Comparison of ENCODE assay signal across 31 mouse cellular contexts in genomic region chr2:26560506-26560905, GRCm38 (mm10). TPM values are rescaled to one million over a fixed set of nuclear protein-coding genes. Genes with fewer than 3 reads are reported as not detected.
DNase-seq lines count a peak whose midpoint lies in the region; ATAC-seq and TF ChIP-seq lines count a peak whose summit lies in the region.
"Had no signal": no experiment of that assay in that cellular context is flagged by ENCODE, and none has a peak within 500 bp of the region (broad histone marks: within the 10 kb centered on the region; RNA-seq: fewer than 3 reads in every experiment).

No protein-coding gene starts in this region.

- H3K36me3 ChIP-seq in heart, embryonic 10.5 days, result no peaks in the 10 kb centered on the region
- no peaks in the 10 kb centered on the region for H3K36me3 ChIP-seq in heart, embryonic 12.5 days
- no peaks in the 10 kb centered on the region for H3K36me3 ChIP-seq in kidney, adult 2 months (ENCODE audit: control insufficient read depth, insufficient read depth, low read length)
- no peaks in the 10 kb centered on the region for H3K36me3 ChIP-seq in limb, embryonic 10.5 days
- H3K36me3 ChIP-seq: embryonic facial prominence, embryonic 13.5 days; forebrain, embryonic 12.5 days; hindbrain, embryonic 13.5 days; limb, embryonic 12.5 days; liver, embryonic 13.5 days; neural tube, embryonic 15.5 days had no signal

- ATAC-seq in heart, embryonic 12.5 days (ENCODE audit: insufficient number of reproducible peaks, low FRiP score), result no peak
- ATAC-seq: CD4-positive, CD25-positive, alpha-beta regulatory T cell, adult 4 months had no signal

- no peak for TF ChIP-seq POLR2A in kidney, adult 2 months (IDR thresholded peaks at IDR 0.05; ENCODE audit: low read depth, low read length)

- WGBS in heart, embryonic 10.5 days, result 74% methylated on average over 5 of the region's 5 CpGs
- WGBS in heart, embryonic 12.5 days, result 76% methylated on average over 5 of the region's 5 CpGs
- WGBS in kidney, adult 2 months, result 75% methylated on average over 5 of the region's 5 CpGs
- WGBS in limb, embryonic 10.5 days, result 91% methylated on average over 5 of the region's 5 CpGs

- peaks cover 33% of the 10 kb centered on the region for H3K4me1 ChIP-seq in heart, embryonic 10.5 days
- H3K4me1 ChIP-seq in heart, embryonic 12.5 days (replicated peaks), result peaks cover 20% of the 10 kb centered on the region
- no peaks in the 10 kb centered on the region; the same call in 1 of the 2 replicates for H3K4me1 ChIP-seq in kidney, adult 2 months (ENCODE audit: control insufficient read depth, insufficient read depth, low read length)
- H3K4me1 ChIP-seq in limb, embryonic 10.5 days, result peaks cover 22% of the 10 kb centered on the region

- H3K27me3 ChIP-seq in heart, embryonic 10.5 days (ENCODE audit: insufficient read depth, poor library complexity, severe bottlenecking), result 0 out of 2 replicates have a peak, but pooled peaks cover 4% of the 10 kb centered on the region
- no peaks in the 10 kb centered on the region; the same call in 1 of the 2 replicates for H3K27me3 ChIP-seq in heart, embryonic 12.5 days (replicated peaks)
- no peaks in the 10 kb centered on the region for H3K27me3 ChIP-seq in kidney, adult 2 months (replicated peaks; ENCODE audit: control insufficient read depth, insufficient read depth, low read length)
- H3K27me3 ChIP-seq in limb, embryonic 10.5 days (ENCODE audit: low read depth, poor library complexity, severe bottlenecking), result no peaks in the 10 kb centered on the region
- H3K27me3 ChIP-seq: embryonic facial prominence, embryonic 13.5 days; forebrain, embryonic 12.5 days; limb, embryonic 12.5 days; liver, embryonic 13.5 days; neural tube, embryonic 15.5 days had no signal

- peak overlapping the region; percentile 48; the same call in 1 of the 2 replicates for H3K27ac ChIP-seq in heart, embryonic 10.5 days
- no peak overlapping the region for H3K27ac ChIP-seq in heart, embryonic 12.5 days (ENCODE audit: poor library complexity, severe bottlenecking)
- no peak overlapping the region for H3K27ac ChIP-seq in kidney, adult 2 months (ENCODE audit: insufficient read depth, low read depth, low read length)
- peak overlapping the region; percentile 17 for H3K27ac ChIP-seq in limb, embryonic 10.5 days
- H3K27ac ChIP-seq: embryonic facial prominence, embryonic 13.5 days; forebrain, embryonic 12.5 days; hindbrain, embryonic 13.5 days; limb, embryonic 12.5 days; liver, embryonic 13.5 days; macrophage; neural tube, embryonic 15.5 days had no signal

- DNase-seq in heart, embryonic 10.5 days (ENCODE audit: low spot score), result no peak
- DNase-seq in kidney, adult 2 months, result peak; percentile 66
- no peak for DNase-seq in kidney, postnatal 14 days
- DNase-seq in kidney, adult 9 months, result peak; percentile 66
- no peak for DNase-seq in limb, embryonic 10.5 days (ENCODE audit: low spot score)
- no peak for DNase-seq in thymus, postnatal 4 days
- no peak for DNase-seq in layer of hippocampus, adult 11-12 months (ENCODE audit: low spot score)
- DNase-seq: adrenal gland, postnatal 14 days; cerebellum, adult 11 months; cerebellum, adult 9-11 months; embryo, embryonic 11 days; gastrocnemius, postnatal 14 days; heart, postnatal 36 days; layer of hippocampus, adult 9-11 months; liver, embryonic 13.5 days; lung, adult 18-20 months; lung, postnatal 10 days; midbrain, embryonic 14.5 days; retina, postnatal 1 day; spleen, adult 18-20 months; thymus, postnatal 14 days had no signal

- no peak for TF ChIP-seq CTCF in kidney, adult 2 months (conservative IDR thresholded peaks at IDR 0.05; ENCODE audit: insufficient read depth, insufficient read length, low read depth, low read length)

- H3K9me3 ChIP-seq in heart, embryonic 10.5 days, result no peaks in the 10 kb centered on the region
- H3K9me3 ChIP-seq in heart, embryonic 12.5 days (replicated peaks), result no peaks in the 10 kb centered on the region
- no peaks in the 10 kb centered on the region for H3K9me3 ChIP-seq in limb, embryonic 10.5 days (replicated peaks)
- H3K9me3 ChIP-seq: embryonic facial prominence, embryonic 13.5 days; forebrain, embryonic 12.5 days; hindbrain, embryonic 13.5 days; limb, embryonic 12.5 days; liver, embryonic 13.5 days; neural tube, embryonic 15.5 days had no signal

- no peak overlapping the region for H3K4me3 ChIP-seq in heart, embryonic 10.5 days
- no peak overlapping the region for H3K4me3 ChIP-seq in heart, embryonic 12.5 days
- no peak overlapping the region for H3K4me3 ChIP-seq in kidney, adult 2 months (ENCODE audit: insufficient read depth, low read depth, low read length)
- no peak overlapping the region for H3K4me3 ChIP-seq in limb, embryonic 10.5 days
- H3K4me3 ChIP-seq: embryonic facial prominence, embryonic 13.5 days; forebrain, embryonic 12.5 days; hindbrain, embryonic 13.5 days; limb, embryonic 12.5 days; liver, embryonic 13.5 days; neural tube, embryonic 15.5 days had no signal

- H3K9ac ChIP-seq in heart, embryonic 12.5 days, result no peak overlapping the region
- H3K9ac ChIP-seq: hindbrain, embryonic 13.5 days; limb, embryonic 12.5 days; liver, embryonic 13.5 days; neural tube, embryonic 15.5 days had no signal

- H3K4me2 ChIP-seq in heart, embryonic 12.5 days, result no peak overlapping the region
- H3K4me2 ChIP-seq: embryonic facial prominence, embryonic 13.5 days; forebrain, embryonic 12.5 days; hindbrain, embryonic 13.5 days; limb, embryonic 12.5 days; liver, embryonic 13.5 days; neural tube, embryonic 15.5 days had no signal

RNA-seq across cellular contexts. Expression of gene Egfl7, which starts 19.3 kb away (rescaled TPM):
- 164 and 186 TPM in 2 replicates for polyA plus RNA-seq in heart, embryonic 10.5 days (2016; fragmentation: Nextera tagmentation; extraction: Ambion mirVana)
- 139 and 146 TPM in 2 replicates for polyA plus RNA-seq in heart, embryonic 12.5 days (2016; fragmentation: Nextera tagmentation; extraction: Ambion mirVana)
- polyA plus RNA-seq in kidney, adult 2 months (2012; rRNA removed), result 297 and 304 TPM in 2 replicates
- 96.5 and 97.2 TPM in 2 replicates for polyA plus RNA-seq in limb, embryonic 10.5 days (2016; fragmentation: Nextera tagmentation; extraction: Ambion mirVana)
- polyA plus RNA-seq: CD4-positive, CD25-positive, alpha-beta regulatory T cell, adult 4 months had no signal

RNA-seq across cellular contexts. Expression of gene Gm20532, which starts 25.9 kb away (rescaled TPM):
- polyA plus RNA-seq in heart, embryonic 10.5 days (2016; fragmentation: Nextera tagmentation; extraction: Ambion mirVana), result not detected in 2 replicates
- polyA plus RNA-seq in heart, embryonic 12.5 days (2016; fragmentation: Nextera tagmentation; extraction: Ambion mirVana), result 0.28 TPM in 1 of 2 replicates, not detected in the other
- not detected in 2 replicates for polyA plus RNA-seq in kidney, adult 2 months (2012; rRNA removed)
- not detected in 2 replicates for polyA plus RNA-seq in limb, embryonic 10.5 days (2016; fragmentation: Nextera tagmentation; extraction: Ambion mirVana)
- polyA plus RNA-seq: CD4-positive, CD25-positive, alpha-beta regulatory T cell, adult 4 months; embryonic facial prominence, embryonic 13.5 days; forebrain, embryonic 12.5 days; heart, embryonic 16.5 days; hindbrain, embryonic 13.5 days; liver, embryonic 13.5 days; midbrain, embryonic 14.5 days; neural tube, embryonic 15.5 days; stomach, embryonic 16.5 days had no signal

RNA-seq across cellular contexts. Expression of gene Agpat2, which starts 43.7 kb away (rescaled TPM):
- 20.4 and 28.9 TPM in 2 replicates for polyA plus RNA-seq in heart, embryonic 10.5 days (2016; fragmentation: Nextera tagmentation; extraction: Ambion mirVana)
- 18.4 and 23.2 TPM in 2 replicates for polyA plus RNA-seq in heart, embryonic 12.5 days (2016; fragmentation: Nextera tagmentation; extraction: Ambion mirVana)
- polyA plus RNA-seq in kidney, adult 2 months (2012; rRNA removed), result 165 and 192 TPM in 2 replicates
- 13.2 and 14.5 TPM in 2 replicates for polyA plus RNA-seq in limb, embryonic 10.5 days (2016; fragmentation: Nextera tagmentation; extraction: Ambion mirVana)

RNA-seq across cellular contexts. Expression of gene Notch1, which starts 44.0 kb away (rescaled TPM):
- polyA plus RNA-seq in heart, embryonic 10.5 days (2016; fragmentation: Nextera tagmentation; extraction: Ambion mirVana), result 13.2 and 16.6 TPM in 2 replicates
- 20.4 TPM in 2 replicates for polyA plus RNA-seq in heart, embryonic 12.5 days (2016; fragmentation: Nextera tagmentation; extraction: Ambion mirVana)
- polyA plus RNA-seq in kidney, adult 2 months (2012; rRNA removed), result 16.1 and 17.7 TPM in 2 replicates
- polyA plus RNA-seq in limb, embryonic 10.5 days (2016; fragmentation: Nextera tagmentation; extraction: Ambion mirVana), result 8.5 and 11.8 TPM in 2 replicates

Comparison
In these comparisons a context has a peak if more than half of its experiments do, and no peak if none do; other contexts are left out.
1. DNase-seq: peak in kidney, adult 2 months (single experiment) and kidney, adult 9 months (single experiment); none in heart, embryonic 10.5 days (single experiment), kidney, postnatal 14 days (single experiment), limb, embryonic 10.5 days (single experiment), thymus, postnatal 4 days (single experiment) and layer of hippocampus, adult 11-12 months (single experiment).
2. H3K27ac ChIP-seq: peak in heart, embryonic 10.5 days (single experiment) and limb, embryonic 10.5 days (single experiment); none in heart, embryonic 12.5 days (single experiment) and kidney, adult 2 months (single experiment).